Mouse (Mus musculus) neural tube, embryonic 12.5 days (tissue): ENCODE results near the gene Tcf3. TPM values are rescaled to one million over a fixed set of nuclear protein-coding genes. Genes with fewer than 3 reads are reported as not detected.

Experiments
- ATAC-seq: fragments of 200-750 bp; cut with Nextera tagmentation; 2 replicates; pipeline ENCODE4 v1.8.0; 2017; ENCODE audit warnings: low read depth, mild to moderate bottlenecking, moderate TSS enrichment, moderate library complexity; ENCODE audit not compliant: low FRiP score
- H3K27ac ChIP-seq: fragments of 300-500 bp; sonication (generic); 2 replicates; pipeline ENCODE4 v1.5.1; 2016
- H3K27me3 ChIP-seq: fragments of 300-500 bp; sonication (generic); replicated peaks from 2 replicates; pipeline ENCODE4 v1.6.1; 2016; ENCODE audit warnings: mild to moderate bottlenecking
- H3K36me3 ChIP-seq: fragments of 300-500 bp; sonication (generic); 2 replicates; pipeline ENCODE4 v1.6.1; 2016; ENCODE audit warnings: mild to moderate bottlenecking
- H3K4me1 ChIP-seq: fragments of 300-500 bp; sonication (generic); 2 replicates; pipeline ENCODE4 v1.6.1; 2016
- H3K4me2 ChIP-seq: fragments of 300-500 bp; sonication (generic); replicated peaks from 2 replicates; pipeline ENCODE4 v1.6.1; 2016; ENCODE audit warnings: mild to moderate bottlenecking
- H3K4me3 ChIP-seq: fragments of 300-500 bp; sonication (generic); 2 replicates; pipeline ENCODE4 v1.5.1; 2016
- H3K9ac ChIP-seq: fragments of 300-500 bp; sonication (generic); 2 replicates; pipeline ENCODE4 v1.6.1; 2016; ENCODE audit warnings: mild to moderate bottlenecking
- H3K9me3 ChIP-seq: fragments of 300-500 bp; sonication (generic); 2 replicates; pipeline ENCODE4 v1.6.1; 2016; ENCODE audit warnings: mild to moderate bottlenecking
- WGBS: fragments of 180-500 bp; shearing (Covaris S2); methylation state at CpG from one replicate; pipeline ENCODE4 v1.1.7; 2016; 5-methylcytosine and 5-hydroxymethylcytosine counted together
- polyA plus RNA-seq: library from polyadenylated mRNA; unstranded; fragments of >200 nt; fragmentation: Nextera tagmentation; extraction: Ambion mirVana; gene quantifications from 2 replicates; pipeline ENCODE4 v1.2.1, GENCODE M21; 2016

The Tcf3 gene
- polyA plus RNA-seq, 1 experiment from 2014 or later: 166 TPM

DNA sequence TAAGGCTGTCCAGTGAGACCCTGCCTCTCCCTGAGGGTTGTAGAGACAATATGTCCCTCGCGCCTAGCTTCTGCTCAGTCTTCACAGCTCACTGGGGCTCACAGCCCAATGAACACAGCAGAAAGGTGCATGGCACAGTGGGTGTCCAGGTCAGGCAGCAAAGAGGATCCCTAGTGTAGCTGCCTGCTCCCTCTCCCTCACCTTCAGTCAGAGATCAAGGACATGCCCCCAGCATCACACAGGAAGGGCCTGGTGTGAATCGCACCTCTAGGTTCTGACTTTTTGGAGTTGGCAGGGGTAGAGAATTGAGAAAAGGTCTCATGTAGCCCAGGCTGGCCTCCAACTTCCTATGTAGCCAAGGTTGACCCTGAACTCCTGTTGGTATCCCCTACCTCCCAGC lies 1.4 kb upstream of the Tcf3 start:
- no peak for ATAC-seq
- peaks cover 10% of the 10 kb centered on the region for H3K36me3 ChIP-seq
- no peak overlapping the region for H3K27ac ChIP-seq
- H3K27me3 ChIP-seq: no peaks in the 10 kb centered on the region
- no peak overlapping the region for H3K4me3 ChIP-seq
- WGBS: 88% methylated on average over 3 of the region's 3 CpGs
- H3K9me3 ChIP-seq: no peaks in the 10 kb centered on the region
- no peak overlapping the region for H3K4me2 ChIP-seq
- peaks cover 34% of the 10 kb centered on the region for H3K4me1 ChIP-seq
- H3K9ac ChIP-seq: no peak overlapping the region

DNA sequence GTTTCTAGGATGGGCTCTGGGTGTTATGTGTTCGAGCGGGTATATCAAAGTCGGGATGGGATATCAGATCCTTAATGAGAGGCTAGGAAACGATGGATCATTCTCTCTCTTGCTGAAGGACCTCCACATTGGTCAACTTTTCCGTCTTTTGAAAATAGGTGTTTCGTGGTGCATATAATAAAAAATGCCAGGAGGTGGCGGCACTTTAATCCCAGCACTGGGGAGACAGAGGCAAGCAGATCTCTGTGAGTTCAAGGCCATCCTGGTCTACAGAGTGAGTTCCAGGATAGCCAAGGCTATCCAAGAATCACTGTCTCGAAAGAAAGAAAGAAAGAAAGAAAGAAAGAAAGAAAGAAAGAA lies 766 bp upstream of the Tcf3 start:
- 0 out of 2 replicates have a peak overlapping the region, but pooled peaks have one; percentile 15 for H3K4me3 ChIP-seq
- H3K27me3 ChIP-seq: no peaks in the 10 kb centered on the region
- H3K9me3 ChIP-seq: no peaks in the 10 kb centered on the region
- H3K27ac ChIP-seq: no peak overlapping the region
- 12% methylated on average over 8 of the region's 8 CpGs for WGBS
- peaks cover 16% of the 10 kb centered on the region for H3K36me3 ChIP-seq
- no peak overlapping the region for H3K9ac ChIP-seq
- H3K4me2 ChIP-seq: no peak overlapping the region; the same call in 1 of the 2 replicates
- H3K4me1 ChIP-seq: peaks cover 37% of the 10 kb centered on the region
- ATAC-seq: no peak

DNA sequence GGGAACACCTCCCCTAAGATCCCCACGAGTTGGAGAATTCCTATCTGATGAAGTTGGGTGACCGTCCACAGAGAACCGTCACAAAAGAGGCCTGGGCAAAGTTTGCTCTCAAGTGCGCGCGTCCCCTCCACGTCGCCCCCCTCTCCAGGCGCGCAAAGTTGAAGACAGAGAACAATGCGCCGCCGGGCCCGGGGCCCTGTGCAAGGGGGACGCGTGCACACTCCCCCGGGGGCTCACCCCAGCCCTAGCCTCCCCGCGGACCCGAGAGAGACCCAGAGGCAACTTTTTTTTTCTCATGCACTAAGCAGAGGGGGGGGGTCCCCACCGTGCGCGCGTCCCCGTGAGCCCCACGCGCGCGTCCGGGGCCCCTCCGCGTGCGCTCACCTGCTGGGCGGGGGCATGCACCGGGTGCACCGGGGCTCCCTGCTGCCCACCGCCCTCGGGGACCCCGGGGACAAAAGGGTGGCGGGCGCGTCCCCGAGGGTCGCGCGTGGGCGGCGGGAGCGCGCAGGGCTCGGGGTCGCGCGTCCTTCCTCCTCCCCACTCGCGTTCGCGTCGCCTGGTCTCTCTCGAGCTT lies 423 bp downstream of the Tcf3 start:
- Histone ChIP-seq H3K36me3 (peaks cover 28% of the 10 kb centered on the region), H3K27me3 (no peaks in the 10 kb centered on the region), H3K9ac (peak overlapping the region; percentile 98), H3K4me2 (peak overlapping the region; percentile 92), H3K4me1 (peaks cover 37% of the 10 kb centered on the region), H3K9me3 (no peaks in the 10 kb centered on the region), H3K4me3 (peak overlapping the region; percentile 99), H3K27ac (peak overlapping the region; percentile 89)
- WGBS: under 1% methylated on average over 60 of the region's 60 CpGs
- peak; percentile 39; the same call in 1 of the 2 replicates for ATAC-seq

DNA sequence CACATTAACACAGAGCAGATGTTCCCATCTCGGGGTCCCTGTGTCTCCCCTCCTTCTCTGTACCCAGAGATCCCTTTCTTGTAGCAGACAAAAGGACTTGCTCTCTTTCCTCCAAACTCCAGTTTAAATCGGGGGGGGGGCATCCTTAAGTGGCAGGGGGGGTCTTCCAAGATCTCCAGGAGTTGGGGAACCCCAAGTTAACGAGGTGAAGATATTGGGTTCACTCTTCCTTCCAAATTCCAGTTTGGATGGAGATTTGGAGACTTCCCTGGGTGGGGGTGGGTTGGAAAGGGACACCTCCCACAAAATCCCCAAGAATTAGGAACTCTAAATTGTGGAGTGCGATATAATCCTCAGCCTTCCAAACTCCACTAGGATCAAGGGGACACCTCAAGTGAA lies 1.1 kb downstream of the Tcf3 start:
- no peaks in the 10 kb centered on the region for H3K9me3 ChIP-seq
- H3K4me3 ChIP-seq: peak overlapping the region; percentile 99
- ATAC-seq: no peak
- H3K36me3 ChIP-seq: peaks cover 35% of the 10 kb centered on the region
- H3K4me1 ChIP-seq: peaks cover 37% of the 10 kb centered on the region
- peak overlapping the region; percentile 98 for H3K9ac ChIP-seq
- H3K4me2 ChIP-seq: peak overlapping the region; percentile 92
- H3K27me3 ChIP-seq: no peaks in the 10 kb centered on the region
- H3K27ac ChIP-seq: 0 out of 2 replicates have a peak overlapping the region, but pooled peaks have one; percentile 89
- under 1% methylated on average over 4 of the region's 4 CpGs for WGBS

DNA sequence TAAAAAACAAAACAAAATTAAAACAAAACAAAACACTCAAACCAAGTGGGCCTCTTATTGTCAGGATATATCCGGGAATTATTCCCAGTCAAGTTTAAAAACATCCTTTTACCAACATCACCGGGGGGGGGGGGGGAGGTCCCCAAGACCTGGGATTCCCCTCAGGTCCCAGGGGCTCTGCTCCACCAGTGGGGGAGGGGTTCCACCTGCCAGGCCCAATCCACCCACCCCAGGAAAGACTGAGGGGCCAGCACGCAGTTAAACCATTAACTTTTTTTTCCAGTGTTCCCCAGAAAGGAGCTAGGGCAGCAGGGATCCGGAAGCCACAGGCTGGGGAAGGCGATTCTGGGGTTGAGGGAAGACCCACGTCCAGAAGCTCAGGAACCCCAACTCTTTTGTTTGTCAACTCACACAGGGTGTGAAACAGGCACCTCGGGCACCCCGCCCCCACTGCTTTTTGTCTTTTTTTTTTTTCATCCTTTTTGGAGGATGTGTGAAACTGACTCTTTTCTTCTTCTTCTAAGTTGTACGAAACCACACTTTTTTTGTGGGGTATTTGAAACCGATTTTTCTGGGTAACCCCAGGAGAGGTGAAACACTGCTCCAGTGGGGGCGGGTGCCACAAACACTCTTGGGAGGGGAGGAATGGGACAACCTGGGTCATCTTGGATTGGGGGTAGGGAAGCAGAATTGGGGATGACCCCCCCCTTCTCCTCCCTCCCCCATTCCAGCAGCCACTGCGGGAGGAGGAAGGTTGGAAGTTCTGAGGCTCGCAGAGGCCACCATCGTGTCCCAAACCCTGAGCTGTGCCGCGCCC lies 1.7 kb downstream of the Tcf3 start:
- H3K36me3 ChIP-seq: peaks cover 41% of the 10 kb centered on the region
- no peak for ATAC-seq
- 17% methylated on average over 15 of the region's 16 CpGs for WGBS
- peak overlapping the region; percentile 92 for H3K4me2 ChIP-seq
- H3K27ac ChIP-seq: no peak overlapping the region
- H3K4me1 ChIP-seq: peaks cover 37% of the 10 kb centered on the region
- H3K27me3 ChIP-seq: no peaks in the 10 kb centered on the region
- H3K4me3 ChIP-seq: peak overlapping the region; percentile 99
- H3K9me3 ChIP-seq: no peaks in the 10 kb centered on the region
- peak overlapping the region; percentile 98 for H3K9ac ChIP-seq

DNA sequence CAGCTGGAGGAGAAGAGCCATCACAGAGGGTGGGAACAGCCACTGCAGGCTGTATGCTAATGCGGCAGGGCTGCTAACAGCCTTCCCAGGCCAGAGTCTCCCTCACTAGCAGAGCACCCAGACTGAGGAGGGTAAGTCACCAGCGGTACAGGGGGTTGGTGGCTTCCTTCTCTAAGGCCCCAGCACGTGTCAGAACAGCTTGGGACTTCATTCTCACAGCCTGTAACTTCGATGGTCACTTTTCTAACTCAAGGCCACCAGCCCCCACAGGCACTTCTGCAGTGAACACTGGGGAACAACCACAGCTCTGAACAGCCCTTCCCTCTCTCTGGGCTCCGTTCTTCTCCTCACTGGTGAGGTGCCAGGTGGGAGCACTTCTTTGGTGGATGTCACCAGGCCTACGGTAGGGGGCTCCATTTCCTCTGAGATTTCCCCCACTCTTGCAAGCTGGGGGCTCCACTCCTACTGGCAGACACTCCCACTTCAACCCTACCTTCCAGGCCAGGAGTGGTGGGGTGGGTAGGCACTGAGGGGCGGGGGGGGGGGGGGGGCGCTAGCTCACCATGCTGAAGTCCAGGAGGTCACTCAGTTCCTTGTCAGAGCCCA lies 3.0 kb downstream of the Tcf3 start:
- WGBS: 73% methylated on average over 7 of the region's 8 CpGs
- no peak overlapping the region for H3K27ac ChIP-seq
- no peak overlapping the region for H3K4me3 ChIP-seq
- peaks cover 29% of the 10 kb centered on the region for H3K4me1 ChIP-seq
- no peak for ATAC-seq
- no peak overlapping the region for H3K9ac ChIP-seq
- peak overlapping the region; percentile 92; the same call in 1 of the 2 replicates for H3K4me2 ChIP-seq
- H3K9me3 ChIP-seq: peaks cover 3% of the 10 kb centered on the region; the same call in 1 of the 2 replicates
- H3K36me3 ChIP-seq: peaks cover 54% of the 10 kb centered on the region
- no peaks in the 10 kb centered on the region for H3K27me3 ChIP-seq

DNA sequence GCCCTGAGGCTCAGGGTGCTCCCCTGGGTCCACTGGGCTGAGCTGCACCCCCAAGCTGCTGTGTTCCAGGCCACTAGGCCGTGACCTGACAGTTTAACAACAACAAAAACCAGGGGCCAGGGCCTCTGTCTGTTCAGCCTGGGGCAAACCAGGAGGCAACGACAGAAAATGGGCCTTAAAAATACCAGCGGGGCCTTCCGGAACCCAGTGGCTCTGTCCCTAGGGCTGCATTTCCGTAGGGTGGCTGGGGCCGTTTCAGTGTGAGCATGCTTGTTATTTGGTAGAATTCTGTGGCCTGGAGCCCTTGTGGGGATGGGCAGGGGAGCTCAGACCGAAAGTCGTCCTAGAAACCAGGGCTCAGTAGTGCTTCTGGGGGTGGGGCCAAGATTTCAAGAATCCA lies 3.6 kb downstream of the Tcf3 start:
- Histone ChIP-seq H3K9ac (no peak overlapping the region), H3K4me1 (peaks cover 29% of the 10 kb centered on the region), H3K4me3 (no peak overlapping the region), H3K27me3 (no peaks in the 10 kb centered on the region), H3K9me3 (peaks cover 8% of the 10 kb centered on the region; the same call in 1 of the 2 replicates), H3K4me2 (no peak overlapping the region), H3K36me3 (peaks cover 61% of the 10 kb centered on the region), H3K27ac (no peak overlapping the region)
- WGBS: 88% methylated on average over 8 of the region's 8 CpGs
- no peak for ATAC-seq

DNA sequence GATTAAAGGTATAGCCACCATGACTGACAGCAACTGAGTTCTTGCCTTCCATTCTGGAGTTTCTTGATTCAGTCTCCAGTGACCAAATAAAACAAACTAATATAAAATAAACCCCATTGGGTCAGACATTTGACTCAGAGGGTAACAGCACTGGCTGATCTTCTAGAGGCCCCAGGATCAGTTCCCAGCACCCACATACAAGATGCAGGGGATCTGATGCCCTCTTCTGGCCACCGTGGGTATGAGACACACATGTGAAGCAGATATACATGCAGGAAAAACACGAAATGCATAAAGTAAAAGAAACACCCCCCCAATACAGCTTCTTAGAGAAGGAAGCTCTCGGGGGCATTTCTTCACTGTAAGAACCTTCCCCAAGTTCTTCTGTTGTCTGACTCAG lies 8.4 kb downstream of the Tcf3 start:
- ATAC-seq: no peak
- WGBS: 93% methylated on average over 3 of the region's 3 CpGs
- Histone ChIP-seq H3K27me3 (no peaks in the 10 kb centered on the region), H3K9me3 (peaks cover 8% of the 10 kb centered on the region; the same call in 1 of the 2 replicates), H3K4me3 (no peak overlapping the region), H3K4me1 (peaks cover 19% of the 10 kb centered on the region), H3K27ac (no peak overlapping the region), H3K4me2 (no peak overlapping the region), H3K36me3 (peaks cover 84% of the 10 kb centered on the region), H3K9ac (no peak overlapping the region)

DNA sequence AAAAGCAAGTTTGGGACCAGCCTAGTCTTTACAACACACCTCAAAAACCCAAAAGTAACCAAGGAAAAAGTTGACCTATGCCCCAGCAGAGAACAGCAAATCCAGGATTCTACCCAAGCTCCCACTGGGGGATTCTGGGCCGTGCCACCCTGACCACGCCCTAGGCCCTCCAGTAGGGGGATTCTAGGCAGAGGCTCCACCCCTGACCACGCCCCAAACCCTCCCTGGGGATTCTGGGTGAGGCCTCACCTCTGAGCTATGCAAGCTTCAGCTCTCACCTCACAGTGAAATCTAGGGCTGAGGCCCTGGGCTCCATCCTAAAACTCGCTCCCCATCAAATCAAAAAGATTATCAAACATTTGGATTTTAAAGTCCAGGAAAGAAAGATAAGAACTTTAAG lies 9.9 kb downstream of the Tcf3 start:
- WGBS: 62% methylated on average over 4 of the region's 4 CpGs
- peaks cover 84% of the 10 kb centered on the region for H3K36me3 ChIP-seq
- H3K27ac ChIP-seq: no peak overlapping the region

DNA sequence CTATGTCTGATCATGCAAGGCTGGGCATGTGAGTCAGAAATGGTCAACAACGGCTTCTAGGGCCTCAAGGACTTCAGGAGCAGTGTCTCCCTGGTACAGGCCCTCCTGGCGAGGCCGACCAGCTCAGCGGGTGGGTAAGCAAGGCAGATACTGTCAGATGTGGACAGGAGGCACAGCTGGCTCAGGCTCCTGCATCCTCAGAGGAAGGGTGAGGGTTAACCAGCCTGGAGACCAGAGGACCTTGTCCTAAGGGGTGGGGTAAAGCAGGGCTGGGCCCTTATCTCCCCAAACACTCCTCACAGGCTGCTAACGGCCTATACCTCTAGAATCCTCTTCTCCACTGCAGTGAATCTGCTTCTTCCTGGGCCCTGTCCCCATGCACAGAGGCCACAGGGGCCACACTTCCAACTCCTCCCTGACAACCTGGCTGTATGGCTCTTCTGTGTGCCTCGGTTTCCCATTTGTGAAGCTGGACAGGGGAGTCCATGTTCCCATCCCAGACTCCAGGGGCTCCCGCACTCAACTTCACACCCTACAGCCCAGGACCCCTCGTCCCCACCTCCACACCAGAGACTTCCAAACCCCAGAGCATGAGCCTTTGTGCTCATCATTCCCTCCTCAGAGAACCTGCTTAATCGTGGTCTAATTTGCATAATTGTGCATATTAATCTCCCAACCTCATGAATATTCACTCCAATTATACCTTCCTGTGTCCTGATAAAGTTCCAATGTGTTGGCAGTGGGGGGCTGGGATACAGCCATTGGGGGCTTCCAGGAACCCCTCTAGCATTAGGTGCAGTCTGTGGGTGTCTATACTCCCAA lies 11.6 kb downstream of the Tcf3 start:
- Histone ChIP-seq H3K27me3 (no peaks in the 10 kb centered on the region), H3K9ac (no peak overlapping the region), H3K4me3 (no peak overlapping the region), H3K4me1 (peaks cover 30% of the 10 kb centered on the region), H3K4me2 (no peak overlapping the region), H3K27ac (no peak overlapping the region), H3K36me3 (peaks cover 84% of the 10 kb centered on the region), H3K9me3 (peaks cover 8% of the 10 kb centered on the region; the same call in 1 of the 2 replicates)
- WGBS: 88% methylated on average over 9 of the region's 9 CpGs
- no peak for ATAC-seq

More for the DNA sequence above, 9.9 kb downstream of the Tcf3 start:
- Histone ChIP-seq H3K4me1 (peaks cover 28% of the 10 kb centered on the region), H3K4me3 (no peak overlapping the region), H3K9ac (no peak overlapping the region), H3K27me3 (no peaks in the 10 kb centered on the region), H3K4me2 (no peak overlapping the region), H3K9me3 (peaks cover 8% of the 10 kb centered on the region; the same call in 1 of the 2 replicates)
- ATAC-seq: no peak

DNA sequence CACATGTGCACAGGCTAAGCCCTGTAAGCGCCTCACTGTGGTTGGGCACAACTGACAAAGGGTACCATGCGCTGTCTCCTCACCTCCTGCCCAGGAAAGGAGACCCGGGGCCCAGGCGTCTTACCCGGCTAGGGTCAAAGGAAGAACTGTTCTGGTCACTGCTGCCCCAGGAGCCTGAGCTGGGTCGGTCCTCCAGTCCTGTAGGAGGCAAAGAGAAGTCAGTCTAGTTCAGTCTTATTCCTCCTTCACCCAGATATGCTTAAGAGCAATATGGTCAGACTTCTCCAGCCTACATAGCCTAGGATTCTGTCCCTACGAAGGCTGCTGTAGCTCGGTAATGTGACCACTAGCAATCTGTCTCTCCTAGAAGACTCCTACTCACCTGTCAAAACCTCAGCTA lies 12.2 kb downstream of the Tcf3 start:
- 94% methylated on average over 8 of the region's 8 CpGs for WGBS

More for the DNA sequence above, 12.2 kb downstream of the Tcf3 start:
- Histone ChIP-seq H3K9ac (no peak overlapping the region), H3K9me3 (peaks cover 8% of the 10 kb centered on the region; the same call in 1 of the 2 replicates), H3K27me3 (no peaks in the 10 kb centered on the region), H3K27ac (no peak overlapping the region), H3K4me2 (no peak overlapping the region), H3K4me1 (peaks cover 30% of the 10 kb centered on the region), H3K4me3 (no peak overlapping the region), H3K36me3 (peaks cover 84% of the 10 kb centered on the region)
- ATAC-seq: no peak
